Mouse (Mus musculus) liver, embryonic 14.5 days (tissue): ENCODE measurements around the gene Gm10097. TPM values are rescaled to one million over a fixed set of nuclear protein-coding genes. Genes with fewer than 3 reads are reported as not detected.

ENCODE experiments used
- ATAC-seq: fragments of 200-750 bp; cut with Nextera tagmentation; 2 replicates; pipeline ENCODE4 v1.8.0; 2017; ENCODE audit warnings: moderate number of reproducible peaks, mild to moderate bottlenecking, moderate library complexity; ENCODE audit not compliant: insufficient read depth
- DNase-seq, 3 experiments: peaks; one replicate each; pipeline ENCODE4 v3.0.0-alpha.2; 2012 to 2013; ENCODE audit warnings: low read depth in 3 of 3, low spot score in 3 of 3
- H3K27ac ChIP-seq: fragments of 300-500 bp; sonication (generic); 2 replicates; pipeline ENCODE4 v1.5.1; 2014; ENCODE audit warnings: moderate library complexity, mild to moderate bottlenecking, control low read depth, inconsistent platforms
- H3K27me3 ChIP-seq: fragments of 300-500 bp; sonication (generic); 2 replicates; pipeline ENCODE4 v1.6.1; 2014; ENCODE audit warnings: mild to moderate bottlenecking, low read length, moderate library complexity; ENCODE audit not compliant: control insufficient read depth, insufficient read depth
- H3K36me3 ChIP-seq: fragments of 300-500 bp; sonication (generic); replicated peaks from 2 replicates; pipeline ENCODE4 v1.6.1; 2014; ENCODE audit warnings: low read depth; ENCODE audit not compliant: control insufficient read depth, insufficient read depth
- H3K4me1 ChIP-seq, 2 experiments: fragments of 200-500 bp in 1 of 2; fragments of 300-500 bp in 1 of 2; sonication (generic) in 1 of 2; replicated peaks; 2 replicates each; pipeline ENCODE4 v1.6.1; 2012 to 2014; ENCODE audit warnings: antibody characterized with exemption in 1 of 2, inconsistent platforms in 1 of 2, low read length in 1 of 2; ENCODE audit not compliant: control insufficient read depth in 2 of 2, insufficient read depth in 2 of 2
- H3K4me2 ChIP-seq: fragments of 300-500 bp; sonication (generic); 2 replicates; pipeline ENCODE4 v1.6.1; 2014; ENCODE audit warnings: low read depth, mild to moderate bottlenecking, control low read depth, moderate library complexity
- H3K4me3 ChIP-seq, 2 experiments: fragments of 200-500 bp in 1 of 2; fragments of 300-500 bp in 1 of 2; sonication (generic) in 1 of 2; 2 replicates each; pipeline ENCODE4 v1.5.1; 2012 to 2014; ENCODE audit warnings: low read depth in 2 of 2, low read length in 2 of 2, mild to moderate bottlenecking in 2 of 2, control low read depth in 1 of 2, inconsistent platforms in 1 of 2, moderate library complexity in 1 of 2; ENCODE audit not compliant: insufficient read depth in 1 of 2
- H3K9ac ChIP-seq: fragments of 300-500 bp; sonication (generic); replicated peaks from 2 replicates; pipeline ENCODE4 v1.6.1; 2014; ENCODE audit warnings: mild to moderate bottlenecking, control low read depth, moderate library complexity
- H3K9me3 ChIP-seq: fragments of 300-500 bp; sonication (generic); 2 replicates; pipeline ENCODE4 v1.6.1; 2016; ENCODE audit warnings: low read length, mixed read lengths; ENCODE audit not compliant: control insufficient read depth
- CTCF ChIP-seq: IDR thresholded peaks from 2 replicates; pipeline ENCODE4 v1.5.1; 2016; ENCODE audit warnings: antibody characterized with exemption, low read depth, control low read depth
- EP300 ChIP-seq: IDR thresholded peaks from 2 replicates; pipeline ENCODE4 v1.6.1; 2016; ENCODE audit warnings: antibody characterized with exemption, low read depth
- WGBS: fragments of 180-500 bp; shearing (Covaris S2); extraction: QIAGEN DNeasy Blood & Tissue Kit; methylation state at CpG from one replicate; pipeline ENCODE4 v1.1.7; 2014; ENCODE audit not compliant: insufficient replicate concordance; 5-methylcytosine and 5-hydroxymethylcytosine counted together
- polyA plus RNA-seq, 2 experiments: library from polyadenylated mRNA; depleted of rRNA in 1 of 2; stranded (reverse) in 1 of 2; unstranded in 1 of 2; fragments of >200 nt; fragmentation: Nextera tagmentation in 1 of 2; extraction: Ambion mirVana in 1 of 2; gene quantifications; 2 replicates each; pipeline versions ENCODE4 v1.2.1 to v1.2.3; 2012 to 2014

The Gm10097 gene
- polyA plus RNA-seq, 2 experiments = 0.05 TPM; not detected in 1

GRCm38 (mm10) chr10:5029883-5030282 is 39.1 kb upstream of the Gm10097 start:
- Histone ChIP-seq H3K27me3 (no peaks in the 10 kb centered on the region), H3K4me3 (no peak overlapping the region), H3K27ac (no peak overlapping the region), H3K36me3 (no peaks in the 10 kb centered on the region), H3K9me3 (no peaks in the 10 kb centered on the region), H3K4me1 (no peaks in the 10 kb centered on the region), H3K4me2 (no peak overlapping the region), H3K9ac (no peak overlapping the region)
- TF ChIP-seq CTCF (no peak), EP300 (no peak)
- 73% methylated on average over 1 of the region's 1 CpGs for WGBS
- no peak for DNase-seq
- ATAC-seq = no peak

GRCm38 (mm10) chr10:5032192-5033048 is 36.6 kb upstream of the Gm10097 start:
- Histone ChIP-seq H3K9me3 (no peaks in the 10 kb centered on the region), H3K4me2 (no peak overlapping the region), H3K27ac (no peak overlapping the region), H3K4me1 (no peaks in the 10 kb centered on the region), H3K4me3 (no peak overlapping the region), H3K27me3 (no peaks in the 10 kb centered on the region), H3K36me3 (no peaks in the 10 kb centered on the region), H3K9ac (no peak overlapping the region)
- DNase-seq = no peak
- TF ChIP-seq CTCF (no peak), EP300 (no peak)
- 74% methylated on average over 15 of the region's 15 CpGs for WGBS
- ATAC-seq = no peak

GRCm38 (mm10) chr10:5041254-5041653 is 27.7 kb upstream of the Gm10097 start:
- H3K4me1 ChIP-seq = no peaks in the 10 kb centered on the region
- no peak overlapping the region for H3K27ac ChIP-seq
- H3K4me2 ChIP-seq = no peak overlapping the region
- no peak overlapping the region for H3K4me3 ChIP-seq
- H3K27me3 ChIP-seq = no peaks in the 10 kb centered on the region
- no peaks in the 10 kb centered on the region for H3K9me3 ChIP-seq
- H3K36me3 ChIP-seq = no peaks in the 10 kb centered on the region
- DNase-seq (no peak), ATAC-seq (no peak)
- TF ChIP-seq EP300 (no peak), CTCF (no peak)
- WGBS = 65% methylated on average over 8 of the region's 8 CpGs
- H3K9ac ChIP-seq = no peak overlapping the region

GRCm38 (mm10) chr10:5044481-5044880 is 24.5 kb upstream of the Gm10097 start:
- no peak for DNase-seq
- H3K4me2 ChIP-seq = no peak overlapping the region
- H3K27ac ChIP-seq = no peak overlapping the region
- no peaks in the 10 kb centered on the region for H3K9me3 ChIP-seq
- H3K36me3 ChIP-seq = no peaks in the 10 kb centered on the region
- no peaks in the 10 kb centered on the region for H3K4me1 ChIP-seq
- H3K9ac ChIP-seq = no peak overlapping the region
- no peaks in the 10 kb centered on the region for H3K27me3 ChIP-seq
- H3K4me3 ChIP-seq = no peak overlapping the region
- TF ChIP-seq CTCF = no peak
- TF ChIP-seq EP300 = no peak
- WGBS = 68% methylated on average over 8 of the region's 8 CpGs
- no peak for ATAC-seq

- H3K4me1 ChIP-seq = no peaks in the 10 kb centered on the region
- no peak for DNase-seq
- H3K9ac ChIP-seq = no peak overlapping the region
- TF ChIP-seq EP300 (no peak), CTCF (no peak)
- no peak for ATAC-seq
- no peak overlapping the region for H3K4me2 ChIP-seq
- no peak overlapping the region for H3K4me3 ChIP-seq
- H3K27ac ChIP-seq = no peak overlapping the region
- WGBS = 81% methylated on average over 7 of the region's 7 CpGs
- no peaks in the 10 kb centered on the region for H3K27me3 ChIP-seq
- no peaks in the 10 kb centered on the region for H3K36me3 ChIP-seq
- no peaks in the 10 kb centered on the region for H3K9me3 ChIP-seq
These were observed 23.8 kb upstream of the Gm10097 start for GRCm38 (mm10) chr10:5045213-5045612.
